Mouse (Mus musculus) forebrain, embryonic 15.5 days (tissue): ENCODE measurements around the gene Mtmr3. TPM values are rescaled to one million over a fixed set of nuclear protein-coding genes. Genes with fewer than 3 reads are reported as not detected.

Source experiments
- ATAC-seq: fragments of 200-750 bp; cut with Nextera tagmentation; replicated peaks from 2 replicates; pipeline ENCODE4 v1.8.0; 2017; ENCODE audit warnings: mild to moderate bottlenecking, moderate TSS enrichment, moderate library complexity
- H3K27ac ChIP-seq: fragments of 300-500 bp; sonication (generic); replicated peaks from 2 replicates; pipeline ENCODE4 v1.5.1; 2015; ENCODE audit warnings: mild to moderate bottlenecking, inconsistent platforms
- H3K27me3 ChIP-seq: fragments of 300-500 bp; sonication (generic); 2 replicates; pipeline ENCODE4 v1.6.1; 2015; ENCODE audit warnings: inconsistent platforms
- H3K36me3 ChIP-seq: fragments of 300-500 bp; sonication (generic); 2 replicates; pipeline ENCODE4 v1.6.1; 2015; ENCODE audit warnings: mild to moderate bottlenecking, inconsistent platforms
- H3K4me1 ChIP-seq: fragments of 300-500 bp; sonication (generic); 2 replicates; pipeline ENCODE4 v1.6.1; 2015; ENCODE audit warnings: inconsistent platforms
- H3K4me2 ChIP-seq: fragments of 300-500 bp; sonication (generic); replicated peaks from 2 replicates; pipeline ENCODE4 v1.6.1; 2015; ENCODE audit warnings: mild to moderate bottlenecking, inconsistent platforms
- H3K4me3 ChIP-seq: fragments of 300-500 bp; sonication (generic); 2 replicates; pipeline ENCODE4 v1.5.1; 2015; ENCODE audit warnings: mild to moderate bottlenecking, inconsistent platforms
- H3K9ac ChIP-seq: fragments of 300-500 bp; sonication (generic); replicated peaks from 2 replicates; pipeline ENCODE4 v1.6.1; 2015; ENCODE audit warnings: mild to moderate bottlenecking, inconsistent platforms
- H3K9me3 ChIP-seq: fragments of 300-500 bp; sonication (generic); 2 replicates; pipeline ENCODE4 v1.6.1; 2016; ENCODE audit warnings: inconsistent platforms
- WGBS: fragments of 180-500 bp; shearing (Covaris S2); methylation state at CpG from one replicate; pipeline ENCODE4 v1.1.7; 2015; ENCODE audit warnings: mixed read lengths; 5-methylcytosine and 5-hydroxymethylcytosine counted together
- polyA plus RNA-seq: library from polyadenylated mRNA; unstranded; fragments of >200 nt; fragmentation: Nextera tagmentation; extraction: Ambion mirVana; gene quantifications from 2 replicates; pipeline ENCODE4 v1.2.1, GENCODE M21; 2015

Mtmr3 gene
- 42.0 TPM in 2 replicates for polyA plus RNA-seq

- peak within 1 kb of the TSS; percentile 94 for H3K27ac ChIP-seq
- no peaks in the 10 kb centered on the region for H3K36me3 ChIP-seq
- H3K4me2 ChIP-seq: peak within 1 kb of the TSS; percentile 61
- H3K27me3 ChIP-seq: no peaks in the 10 kb centered on the region
- ATAC-seq: peak; percentile 95
- H3K9me3 ChIP-seq: no peaks in the 10 kb centered on the region
- H3K4me1 ChIP-seq: peaks cover 21% of the 10 kb centered on the region
- peak within 1 kb of the TSS; percentile 97 for H3K4me3 ChIP-seq
- H3K9ac ChIP-seq: peak within 1 kb of the TSS; percentile 99
- WGBS: 6% methylated on average over 53 of the region's 53 CpGs
These were observed at the start of gene Mtmr3 for GRCm38 (mm10) chr11:4594608-4595500. Gene Mtmr3 (minus strand): TSS chr11:4594863.

- Histone ChIP-seq H3K27me3 (no peaks in the 10 kb centered on the region), H3K4me3 (no peak overlapping the region)
- no peak for ATAC-seq
These were observed 49.1 kb upstream of the Mtmr3 start for GRCm38 (mm10) chr11:4643722-4644121.

GRCm38 (mm10) chr11:4641185-4641584 lies 46.5 kb upstream of the Mtmr3 start:
- Histone ChIP-seq H3K9me3 (no peaks in the 10 kb centered on the region), H3K4me3 (no peak overlapping the region), H3K4me2 (no peak overlapping the region), H3K36me3 (peaks cover 11% of the 10 kb centered on the region; the same call in 1 of the 2 replicates), H3K27ac (no peak overlapping the region), H3K9ac (no peak overlapping the region), H3K4me1 (peaks cover 10% of the 10 kb centered on the region), H3K27me3 (no peaks in the 10 kb centered on the region)
- no peak for ATAC-seq

More at GRCm38 (mm10) chr11:4643722-4644121, 49.1 kb upstream of the Mtmr3 start:
- no peak overlapping the region for H3K4me2 ChIP-seq
- H3K9me3 ChIP-seq: no peaks in the 10 kb centered on the region
- peaks cover 27% of the 10 kb centered on the region for H3K36me3 ChIP-seq
- WGBS: 56% methylated on average over 5 of the region's 5 CpGs
- no peak overlapping the region for H3K27ac ChIP-seq
- H3K4me1 ChIP-seq: peaks cover 3% of the 10 kb centered on the region
- no peak overlapping the region for H3K9ac ChIP-seq

GRCm38 (mm10) chr11:4638261-4638660 lies 43.6 kb upstream of the Mtmr3 start:
- Histone ChIP-seq H3K4me2 (peak overlapping the region; percentile 84), H3K27ac (no peak overlapping the region), H3K9me3 (no peaks in the 10 kb centered on the region), H3K9ac (peak overlapping the region; percentile 81), H3K36me3 (peaks cover 11% of the 10 kb centered on the region; the same call in 1 of the 2 replicates), H3K4me1 (peaks cover 10% of the 10 kb centered on the region), H3K27me3 (no peaks in the 10 kb centered on the region), H3K4me3 (peak overlapping the region; percentile 90)
- no peak for ATAC-seq
- WGBS: 27% methylated on average over 7 of the region's 7 CpGs

- WGBS: under 1% methylated on average over 35 of the region's 35 CpGs
- peaks cover 11% of the 10 kb centered on the region; the same call in 1 of the 2 replicates for H3K36me3 ChIP-seq
- H3K4me2 ChIP-seq: peak within 1 kb of the TSS; percentile 84
- peak; percentile 90 for ATAC-seq
- H3K27me3 ChIP-seq: 0 out of 2 replicates have a peak, but pooled peaks cover 3% of the 10 kb centered on the region
- peak within 1 kb of the TSS; percentile 32; the same call in 1 of the 2 replicates for H3K27ac ChIP-seq
- H3K9ac ChIP-seq: peak within 1 kb of the TSS; percentile 81
- H3K9me3 ChIP-seq: no peaks in the 10 kb centered on the region
- peaks cover 10% of the 10 kb centered on the region for H3K4me1 ChIP-seq
- H3K4me3 ChIP-seq: peak within 1 kb of the TSS; percentile 90
These were observed 43.0 kb upstream of the Mtmr3 start, which contains the start of gene Ascc2 for GRCm38 (mm10) chr11:4637534-4638234. Gene Ascc2 (plus strand): TSS chr11:4637747.

GRCm38 (mm10) chr11:4636782-4637342 lies 42.2 kb upstream of the Mtmr3 start:
- 56% methylated on average over 5 of the region's 5 CpGs for WGBS
- peaks cover 10% of the 10 kb centered on the region for H3K4me1 ChIP-seq
- peaks cover 5% of the 10 kb centered on the region; the same call in 1 of the 2 replicates for H3K36me3 ChIP-seq
- no peak overlapping the region for H3K9ac ChIP-seq
- peak overlapping the region; percentile 90 for H3K4me3 ChIP-seq
- ATAC-seq: no peak
- H3K27ac ChIP-seq: no peak overlapping the region
- H3K4me2 ChIP-seq: peak overlapping the region; percentile 84
- no peaks in the 10 kb centered on the region for H3K9me3 ChIP-seq
- 0 out of 2 replicates have a peak, but pooled peaks cover 3% of the 10 kb centered on the region for H3K27me3 ChIP-seq

- H3K36me3 ChIP-seq: no peaks in the 10 kb centered on the region
- ATAC-seq: no peak
- no peak overlapping the region for H3K4me2 ChIP-seq
- 76% methylated on average over 5 of the region's 5 CpGs for WGBS
- H3K27me3 ChIP-seq: 0 out of 2 replicates have a peak, but pooled peaks cover 3% of the 10 kb centered on the region
- H3K27ac ChIP-seq: no peak overlapping the region
- peaks cover 10% of the 10 kb centered on the region for H3K4me1 ChIP-seq
- no peak overlapping the region for H3K4me3 ChIP-seq
- no peak overlapping the region for H3K9ac ChIP-seq
- H3K9me3 ChIP-seq: no peaks in the 10 kb centered on the region
These were observed 39.7 kb upstream of the Mtmr3 start for GRCm38 (mm10) chr11:4634395-4634794.

GRCm38 (mm10) chr11:4633420-4633819 lies 38.8 kb upstream of the Mtmr3 start:
- 47% methylated on average over 2 of the region's 2 CpGs for WGBS
- H3K9ac ChIP-seq: no peak overlapping the region
- no peak overlapping the region for H3K4me2 ChIP-seq
- no peak for ATAC-seq
- H3K36me3 ChIP-seq: no peaks in the 10 kb centered on the region
- no peak overlapping the region for H3K4me3 ChIP-seq
- H3K27ac ChIP-seq: no peak overlapping the region
- 0 out of 2 replicates have a peak, but pooled peaks cover 3% of the 10 kb centered on the region for H3K27me3 ChIP-seq
- H3K4me1 ChIP-seq: peaks cover 5% of the 10 kb centered on the region
- H3K9me3 ChIP-seq: no peaks in the 10 kb centered on the region

- no peak overlapping the region for H3K27ac ChIP-seq
These were observed 35.2 kb upstream of the Mtmr3 start for GRCm38 (mm10) chr11:4629861-4630280.

GRCm38 (mm10) chr11:4627636-4628035 lies 33.0 kb upstream of the Mtmr3 start:
- no peaks in the 10 kb centered on the region for H3K36me3 ChIP-seq
- no peak overlapping the region for H3K4me2 ChIP-seq
- no peaks in the 10 kb centered on the region for H3K9me3 ChIP-seq
- no peak overlapping the region for H3K9ac ChIP-seq
- H3K4me1 ChIP-seq: no peaks in the 10 kb centered on the region
- no peak overlapping the region for H3K4me3 ChIP-seq
- no peaks in the 10 kb centered on the region for H3K27me3 ChIP-seq
- 49% methylated on average over 7 of the region's 7 CpGs for WGBS
- no peak for ATAC-seq
- no peak overlapping the region for H3K27ac ChIP-seq

More at GRCm38 (mm10) chr11:4629861-4630280, 35.2 kb upstream of the Mtmr3 start:
- 38% methylated on average over 8 of the region's 8 CpGs for WGBS
- Histone ChIP-seq H3K4me3 (no peak overlapping the region), H3K4me1 (no peaks in the 10 kb centered on the region), H3K9me3 (no peaks in the 10 kb centered on the region), H3K4me2 (no peak overlapping the region), H3K36me3 (no peaks in the 10 kb centered on the region), H3K27me3 (0 out of 2 replicates have a peak, but pooled peaks cover 3% of the 10 kb centered on the region), H3K9ac (no peak overlapping the region)
- no peak for ATAC-seq

GRCm38 (mm10) chr11:4625931-4626330 lies 31.3 kb upstream of the Mtmr3 start:
- H3K9me3 ChIP-seq: no peaks in the 10 kb centered on the region
- H3K9ac ChIP-seq: no peak overlapping the region
- WGBS: 69% methylated on average over 7 of the region's 7 CpGs
- H3K36me3 ChIP-seq: no peaks in the 10 kb centered on the region
- no peak overlapping the region for H3K4me3 ChIP-seq
- ATAC-seq: no peak
- H3K27me3 ChIP-seq: no peaks in the 10 kb centered on the region
- no peak overlapping the region for H3K27ac ChIP-seq
- no peaks in the 10 kb centered on the region for H3K4me1 ChIP-seq
- no peak overlapping the region for H3K4me2 ChIP-seq
